Mouse (Mus musculus): ENCODE results near the gene Tspan13.

DNA sequence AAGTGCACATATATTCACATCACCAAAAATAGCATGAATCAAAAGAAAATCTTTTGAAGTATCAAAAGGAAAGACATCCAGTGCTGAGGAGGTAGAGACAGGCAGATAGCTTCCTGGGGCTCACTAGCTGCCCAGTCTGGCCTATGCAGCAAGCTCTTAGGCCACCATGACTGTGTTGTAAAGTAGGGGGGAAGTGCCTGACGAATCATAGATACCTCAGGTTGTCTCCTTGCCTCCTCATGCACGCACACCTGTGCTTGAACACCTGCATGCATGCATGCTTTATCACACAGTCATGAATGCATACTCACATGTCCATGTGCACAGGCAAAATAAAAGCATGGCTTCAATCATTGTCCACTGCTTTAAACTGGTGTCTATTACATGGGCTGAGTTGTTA is 2.4 kb upstream of the Tspan13 start:
- TF ChIP-seq POLR2A (IDR thresholded peaks at IDR 0.05; ENCODE audit: borderline replicate concordance, low read depth, low read length) (no peak), CTCF (IDR thresholded peaks at IDR 0.05; ENCODE audit: low read depth, low read length) (no peak)

Data from bone marrow macrophage, adult 2 months (primary cell).